ENCODE assay signal across 14 mouse cellular contexts in the genomic region with DNA sequence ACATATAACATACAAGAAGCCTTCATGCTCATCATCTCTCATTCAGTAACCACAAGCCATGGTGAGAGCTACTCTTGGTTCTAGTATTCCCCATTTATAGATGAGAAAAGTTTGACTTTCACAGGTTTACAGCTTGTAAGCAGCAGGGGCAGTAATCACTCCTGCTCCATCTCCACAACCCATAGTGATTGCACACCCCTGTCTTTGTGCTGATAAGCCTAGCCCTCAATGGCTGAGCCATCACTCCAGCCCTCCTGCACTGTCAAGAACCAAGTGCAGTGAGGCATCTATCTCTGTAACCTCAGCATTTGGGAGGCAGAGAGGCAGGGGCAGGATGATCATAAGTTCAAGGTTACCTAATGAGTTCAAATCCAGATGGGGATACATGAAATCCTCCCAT. TPM values are rescaled to one million over a fixed set of nuclear protein-coding genes. Genes with fewer than 3 reads are reported as not detected.
"Had no signal": no experiment of that assay in that cellular context is flagged by ENCODE, and none has a peak within 500 bp of the region (broad histone marks: within the 10 kb centered on the region; RNA-seq: fewer than 3 reads in every experiment).

No protein-coding gene starts in this region.

- H3K27me3 ChIP-seq: midbrain, embryonic 13.5 days had no signal

- H3K27ac ChIP-seq: layer of hippocampus, adult 2 months; left cerebral cortex, adult 2 months; limb, embryonic 10.5 days; midbrain, embryonic 13.5 days had no signal

- H3K4me3 ChIP-seq: layer of hippocampus, adult 2 months; left cerebral cortex, adult 2 months; limb, embryonic 10.5 days; midbrain, embryonic 13.5 days had no signal

- ATAC-seq: hindbrain, embryonic 16.5 days; midbrain, embryonic 13.5 days had no signal

- H3K4me2 ChIP-seq: midbrain, embryonic 13.5 days had no signal

- H3K36me3 ChIP-seq: limb, embryonic 10.5 days; midbrain, embryonic 13.5 days had no signal

- DNase-seq: kidney, adult 11 months; kidney, adult 9 months; kidney, postnatal 10 days; kidney, postnatal 4 days; lung, adult 18-20 months; thymus, postnatal 36 days had no signal

- H3K9me3 ChIP-seq: limb, embryonic 10.5 days; midbrain, embryonic 13.5 days had no signal

- H3K9ac ChIP-seq: midbrain, embryonic 13.5 days had no signal

RNA-seq across cellular contexts. Expression of a gene that starts 47.8 kb away (rescaled TPM):
- total RNA-seq: midbrain, postnatal 0 days; neutrophil, adult 5-6 weeks had no signal
- polyA plus RNA-seq: intestine, embryonic 14.5 days; limb, embryonic 10.5 days had no signal
